Mouse (Mus musculus) stomach, embryonic 16.5 days (tissue): Measurements from ENCODE around the gene Gp9. TPM values are rescaled to one million over a fixed set of nuclear protein-coding genes. Genes with fewer than 3 reads are reported as not detected.

Experiments
- polyA plus RNA-seq: library from polyadenylated mRNA; unstranded; fragments of >200 nt; fragmentation: Nextera tagmentation; extraction: Ambion mirVana; gene quantifications from 2 replicates; pipeline ENCODE4 v1.2.1, GENCODE M21; 2015

The Gp9 gene
- polyA plus RNA-seq, 1 experiment from 2014 or later: 1.4 TPM

Other genes with a start within 250 kb of the Gp9 start
- gene Arhgap25, start 244.8 kb upstream of the Gp9 start, polyA plus RNA-seq: 6.4 and 8.2 TPM in 2 replicates
- 3.2 and 3.3 TPM in 2 replicates for gene Prokr1, start 187.3 kb upstream of the Gp9 start, polyA plus RNA-seq
- gene Aplf, start 105.9 kb upstream of the Gp9 start, polyA plus RNA-seq: 14.2 and 15.5 TPM in 2 replicates
- 0.90 and 1.3 TPM in 2 replicates for gene Efcc1, start 47.2 kb upstream of the Gp9 start, polyA plus RNA-seq
- 8.9 and 10.7 TPM in 2 replicates for gene Rab43, start 34.1 kb downstream of the Gp9 start, polyA plus RNA-seq
- 3.0 and 6.1 TPM in 2 replicates for gene Gm45140, start 57.7 kb downstream of the Gp9 start, polyA plus RNA-seq
- 40.1 and 48.1 TPM in 2 replicates for gene Isy1, start 60.7 kb downstream of the Gp9 start, polyA plus RNA-seq
- 937 and 1,037 TPM in 2 replicates for gene Cnbp, start 73.0 kb downstream of the Gp9 start, polyA plus RNA-seq
- gene Copg1, start 109.7 kb downstream of the Gp9 start, polyA plus RNA-seq: 171 and 182 TPM in 2 replicates
- gene Hmces, start 135.9 kb downstream of the Gp9 start, polyA plus RNA-seq: 36.2 and 38.4 TPM in 2 replicates
- gene H1fx, start 203.6 kb downstream of the Gp9 start, polyA plus RNA-seq: 4.0 and 7.1 TPM in 2 replicates